Mouse (Mus musculus) forebrain, embryonic 14.5 days (tissue): ENCODE measurements around the gene Dus4l. TPM values are rescaled to one million over a fixed set of nuclear protein-coding genes. Genes with fewer than 3 reads are reported as not detected.
A peak's percentile ranks its signal among the peaks of the same experiment; 100 is the strongest.
"Not testable (repeated sequence)": the region's sequence is repeated elsewhere in the genome, so short reads cannot be mapped to it uniquely, and the experiment has no call there.

Experiments used
- ATAC-seq: fragments of 200-750 bp; cut with Nextera tagmentation; 2 replicates; pipeline ENCODE4 v1.8.0; 2017; ENCODE audit warnings: mild to moderate bottlenecking, moderate library complexity
- DNase-seq: peaks from one replicate; pipeline ENCODE4 v3.0.0-alpha.2; 2015; ENCODE audit warnings: low spot score
- H3K27ac ChIP-seq: fragments of 300-500 bp; sonication (generic); 2 replicates; pipeline ENCODE4 v1.5.1; 2014; ENCODE audit warnings: low read depth, mild to moderate bottlenecking, control low read depth, low read length, moderate library complexity
- H3K27me3 ChIP-seq: fragments of 300-500 bp; sonication (generic); replicated peaks from 2 replicates; pipeline ENCODE4 v1.6.1; 2014; ENCODE audit warnings: low read length, control low read depth, mixed read lengths; ENCODE audit not compliant: control insufficient read depth, insufficient read depth
- H3K36me3 ChIP-seq: fragments of 300-500 bp; sonication (generic); 2 replicates; pipeline ENCODE4 v1.6.1; 2014; ENCODE audit warnings: low read length, control low read depth; ENCODE audit not compliant: control insufficient read depth, insufficient read depth
- H3K4me1 ChIP-seq: fragments of 300-500 bp; sonication (generic); 2 replicates; pipeline ENCODE4 v1.6.1; 2014; ENCODE audit warnings: antibody characterized with exemption, low read length, control low read depth; ENCODE audit not compliant: control insufficient read depth, insufficient read depth
- H3K4me2 ChIP-seq: fragments of 300-500 bp; sonication (generic); 2 replicates; pipeline ENCODE4 v1.6.1; 2014; ENCODE audit warnings: mild to moderate bottlenecking, control low read depth, low read length
- H3K4me3 ChIP-seq: fragments of 300-500 bp; sonication (generic); 2 replicates; pipeline ENCODE4 v1.5.1; 2014; ENCODE audit warnings: low read depth, low read length, control low read depth
- H3K9ac ChIP-seq: fragments of 300-500 bp; sonication (generic); 2 replicates; pipeline ENCODE4 v1.6.1; 2014; ENCODE audit warnings: mild to moderate bottlenecking, low read length, control low read depth, moderate library complexity
- H3K9me3 ChIP-seq: fragments of 300-500 bp; sonication (generic); replicated peaks from 2 replicates; pipeline ENCODE4 v1.6.1; 2016; ENCODE audit warnings: low read length, control low read depth, mixed read lengths; ENCODE audit not compliant: control insufficient read depth
- WGBS: fragments of 180-500 bp; shearing (Covaris S2); extraction: QIAGEN DNeasy Blood & Tissue Kit; methylation state at CpG from one replicate; pipeline ENCODE4 v1.1.7; 2014; 5-methylcytosine and 5-hydroxymethylcytosine counted together
- polyA plus RNA-seq: library from polyadenylated mRNA; unstranded; fragments of >200 nt; fragmentation: Nextera tagmentation; extraction: Ambion mirVana; gene quantifications from 2 replicates; pipeline ENCODE4 v1.2.1, GENCODE M21; 2014

Gene Dus4l
- polyA plus RNA-seq, 1 experiment from 2014 or later: 6.3 TPM

DNA sequence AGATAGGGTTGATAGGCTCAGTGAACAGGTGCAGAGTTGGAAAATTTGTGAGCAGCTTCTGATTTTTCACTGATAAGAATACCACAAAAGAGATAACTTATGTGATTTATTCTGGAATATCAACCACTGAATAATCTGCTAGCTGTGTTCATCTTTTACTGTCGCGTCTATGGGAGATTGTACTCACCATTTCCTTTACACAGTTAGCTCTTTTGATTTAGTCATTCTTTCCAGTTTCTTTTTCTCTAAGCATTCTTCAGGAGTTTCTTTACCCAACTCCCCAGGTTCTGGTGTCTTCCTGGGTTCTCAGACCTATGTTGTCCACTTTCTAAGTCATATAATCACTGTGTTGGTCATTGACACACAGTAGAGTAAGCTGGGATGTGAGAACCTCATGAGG, 2.2 kb upstream of the Dus4l start:
- WGBS: 95% methylated on average over 2 of the region's 2 CpGs
- H3K4me2 ChIP-seq: no peak overlapping the region
- H3K4me3 ChIP-seq: no peak overlapping the region
- no peak for DNase-seq
- H3K9ac ChIP-seq: no peak overlapping the region
- ATAC-seq: no peak
- no peaks in the 10 kb centered on the region for H3K9me3 ChIP-seq
- H3K4me1 ChIP-seq: peaks cover 3% of the 10 kb centered on the region; the same call in 1 of the 2 replicates
- no peaks in the 10 kb centered on the region for H3K27me3 ChIP-seq
- no peak overlapping the region for H3K27ac ChIP-seq
- no peaks in the 10 kb centered on the region for H3K36me3 ChIP-seq

DNA sequence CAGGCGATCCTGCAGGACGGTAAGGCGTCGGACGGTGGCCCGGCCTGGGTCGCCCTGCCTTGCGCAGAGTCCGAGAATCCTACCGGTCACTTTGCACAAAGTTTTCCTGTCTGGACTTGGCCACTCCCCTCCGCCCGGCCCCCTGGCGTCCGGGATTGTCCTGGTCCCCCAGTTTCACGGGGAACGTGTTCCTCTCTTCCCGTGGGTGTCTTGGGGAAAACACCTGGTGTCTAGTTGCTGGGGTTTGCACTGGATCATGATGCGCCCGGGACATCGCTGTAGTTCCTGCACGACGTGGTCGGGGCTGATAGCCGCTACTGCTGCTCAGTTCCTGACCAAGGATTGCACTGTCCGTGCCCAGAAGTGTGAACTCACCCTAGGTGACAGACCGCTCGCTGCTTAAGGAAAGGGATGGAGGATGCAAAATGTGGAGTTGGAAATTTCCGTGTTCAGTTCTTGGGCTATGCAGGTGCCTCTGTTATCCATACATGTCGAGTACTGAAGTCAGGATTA, 395 bp upstream of the Dus4l start:
- H3K4me2 ChIP-seq: peak overlapping the region; percentile 81
- ATAC-seq (no peak; the same call in none of the 2 replicates), DNase-seq (no peak)
- H3K27me3 ChIP-seq: no peaks in the 10 kb centered on the region
- H3K36me3 ChIP-seq: no peaks in the 10 kb centered on the region
- H3K4me1 ChIP-seq: peaks cover 3% of the 10 kb centered on the region; the same call in 1 of the 2 replicates
- H3K4me3 ChIP-seq: peak overlapping the region; percentile 89
- H3K9me3 ChIP-seq: no peaks in the 10 kb centered on the region
- WGBS: under 1% methylated on average over 29 of the region's 29 CpGs
- peak overlapping the region; percentile 82 for H3K9ac ChIP-seq
- peak overlapping the region; percentile 65; the same call in 1 of the 2 replicates for H3K27ac ChIP-seq

DNA sequence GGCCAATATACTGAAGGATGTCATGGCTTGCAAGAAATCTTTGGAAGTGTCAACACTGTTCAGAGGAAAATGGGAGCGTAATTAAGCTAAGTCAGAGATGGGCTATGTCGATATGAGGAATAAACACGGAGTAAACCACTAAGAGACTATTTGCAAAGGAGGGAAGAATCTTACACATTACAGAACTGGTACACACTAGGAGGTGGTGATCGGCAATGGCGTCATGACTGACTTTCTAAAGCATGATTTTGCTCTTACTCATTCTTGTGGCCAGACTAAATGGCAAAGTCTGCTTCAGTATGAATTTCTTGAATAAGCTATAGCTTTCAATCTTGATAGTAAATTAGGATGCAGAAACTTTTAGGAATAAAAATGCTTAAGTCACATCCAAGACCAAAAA, 1.0 kb downstream of the Dus4l start:
- no peaks in the 10 kb centered on the region for H3K27me3 ChIP-seq
- H3K27ac ChIP-seq: no peak overlapping the region
- no peak overlapping the region for H3K9ac ChIP-seq
- H3K4me2 ChIP-seq: peak overlapping the region; percentile 81
- H3K4me3 ChIP-seq: peak overlapping the region; percentile 89; the same call in 1 of the 2 replicates
- DNase-seq (no peak), ATAC-seq (no peak)
- H3K36me3 ChIP-seq: no peaks in the 10 kb centered on the region
- no peaks in the 10 kb centered on the region for H3K9me3 ChIP-seq
- peaks cover 3% of the 10 kb centered on the region; the same call in 1 of the 2 replicates for H3K4me1 ChIP-seq
- WGBS: 74% methylated on average over 5 of the region's 5 CpGs

DNA sequence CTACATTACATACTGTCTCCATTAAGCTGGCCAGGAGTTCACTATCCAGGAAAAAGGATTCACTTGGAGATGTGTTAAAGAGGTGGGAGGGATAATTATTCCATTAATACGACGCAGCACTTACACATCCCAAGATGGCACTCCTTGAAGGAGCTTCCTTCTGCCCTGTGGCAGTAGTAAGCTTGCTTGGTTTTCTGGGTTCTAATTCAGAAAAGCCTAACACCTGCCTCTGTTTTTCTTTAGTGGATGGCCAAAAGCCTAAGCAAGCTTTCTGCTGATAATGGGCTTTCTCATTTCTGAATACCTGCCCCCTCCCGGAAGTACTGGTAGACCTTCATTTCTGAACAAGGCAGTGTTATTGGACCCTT, 19.4 kb downstream of the Dus4l start:
- Histone ChIP-seq H3K4me2 (peak overlapping the region; percentile 79), H3K4me1 (peaks cover 5% of the 10 kb centered on the region; the same call in 1 of the 2 replicates), H3K9ac (no peak overlapping the region; the same call in 1 of the 2 replicates), H3K27ac (no peak overlapping the region), H3K36me3 (peaks cover 2% of the 10 kb centered on the region; the same call in 1 of the 2 replicates), H3K27me3 (no peaks in the 10 kb centered on the region), H3K4me3 (peak overlapping the region; percentile 60; the same call in 1 of the 2 replicates), H3K9me3 (no peaks in the 10 kb centered on the region)
- DNase-seq (no peak), ATAC-seq (no peak)
- 70% methylated on average over 3 of the region's 3 CpGs for WGBS

DNA sequence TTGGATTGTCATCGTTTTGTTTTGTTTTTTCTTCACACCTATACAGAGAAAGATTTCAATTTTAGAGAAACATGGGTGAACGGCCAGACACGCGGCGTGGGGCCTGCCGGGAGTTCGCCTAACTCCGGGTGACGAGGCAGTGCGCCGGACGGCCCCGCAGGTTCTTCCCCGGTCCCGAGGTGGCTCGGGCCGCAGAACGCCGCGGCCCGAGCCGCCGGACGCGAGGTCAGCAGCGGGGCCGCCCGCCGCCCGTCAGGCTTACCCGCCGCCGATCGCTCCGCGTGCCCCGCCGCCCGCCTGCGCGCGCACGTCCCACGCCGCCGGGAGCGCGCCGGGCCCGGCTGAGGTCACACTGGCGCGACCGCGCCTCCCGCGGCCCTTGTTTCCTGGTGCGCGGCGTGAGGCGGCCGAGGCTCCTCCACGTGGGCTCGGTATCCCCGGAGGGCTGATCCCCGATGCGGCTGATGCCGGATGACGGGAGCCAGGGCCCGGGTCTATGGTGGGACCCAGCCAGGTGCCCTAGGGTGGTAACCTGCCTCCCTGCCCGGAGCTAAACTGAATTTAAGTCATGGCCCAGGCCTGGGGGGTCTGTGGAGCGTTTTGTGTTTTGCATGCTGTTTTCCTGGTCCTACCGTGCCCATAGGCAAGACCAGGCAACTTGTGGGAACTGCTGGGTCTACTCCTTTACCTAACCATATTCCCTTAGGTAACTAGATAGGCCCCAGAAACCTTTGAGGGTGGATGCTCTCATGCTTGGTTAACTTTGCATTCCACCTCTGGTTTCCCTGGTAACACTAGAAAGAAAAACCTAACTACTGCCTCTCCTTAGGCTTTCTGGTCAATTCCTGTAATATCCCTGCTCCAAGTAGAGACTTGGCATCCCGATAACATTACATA, 20.0 kb downstream of the Dus4l start, which contains the start of gene Bcap29:
Bcap29 (minus strand) TSS at position 316 of the 897 bp plus-strand sequence.
- WGBS: 2% methylated on average over 68 of the region's 73 CpGs

DNA sequence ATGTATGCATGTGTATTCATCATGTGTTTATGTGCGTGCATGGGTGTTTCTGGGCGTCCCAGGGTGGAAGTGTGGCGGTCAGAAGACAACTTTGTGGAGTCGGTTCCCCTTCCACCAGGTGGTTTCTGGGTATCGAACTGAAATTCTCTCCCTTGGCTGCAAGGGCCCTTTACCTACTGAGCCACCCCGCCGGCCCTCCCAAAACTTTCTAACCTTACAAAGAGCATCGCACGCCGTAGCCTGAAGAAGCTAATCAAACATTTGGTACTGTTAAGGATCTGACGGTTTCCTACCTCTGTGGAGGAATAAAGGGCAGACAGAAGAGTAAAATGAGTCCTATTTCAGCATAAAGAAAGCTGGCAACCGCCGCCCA, 20.7 kb downstream of the Dus4l start:
- ATAC-seq: peak; percentile 45
- peaks cover 5% of the 10 kb centered on the region; the same call in 1 of the 2 replicates for H3K4me1 ChIP-seq
- H3K27ac ChIP-seq: no peak overlapping the region
- peak overlapping the region; percentile 79 for H3K4me2 ChIP-seq
- peak overlapping the region; percentile 85 for H3K9ac ChIP-seq
- H3K4me3 ChIP-seq: peak overlapping the region; percentile 60
- H3K27me3 ChIP-seq: no peaks in the 10 kb centered on the region
- H3K9me3 ChIP-seq: no peaks in the 10 kb centered on the region
- H3K36me3 ChIP-seq: no peaks in the 10 kb centered on the region
- DNase-seq: no peak
- WGBS: 8% methylated on average over 13 of the region's 13 CpGs

More for the DNA sequence above, 20.0 kb downstream of the Dus4l start, which contains the start of gene Bcap29:
- ATAC-seq: peak; percentile 87
- Histone ChIP-seq H3K4me1 (peaks cover 5% of the 10 kb centered on the region; the same call in 1 of the 2 replicates), H3K27ac (peak within 1 kb of the TSS; percentile 55; the same call in 1 of the 2 replicates), H3K9ac (peak within 1 kb of the TSS; percentile 85), H3K36me3 (no peaks in the 10 kb centered on the region), H3K9me3 (no peaks in the 10 kb centered on the region), H3K4me2 (peak within 1 kb of the TSS; percentile 79), H3K27me3 (no peaks in the 10 kb centered on the region), H3K4me3 (peak within 1 kb of the TSS; percentile 60)
- DNase-seq: peak; percentile 71

DNA sequence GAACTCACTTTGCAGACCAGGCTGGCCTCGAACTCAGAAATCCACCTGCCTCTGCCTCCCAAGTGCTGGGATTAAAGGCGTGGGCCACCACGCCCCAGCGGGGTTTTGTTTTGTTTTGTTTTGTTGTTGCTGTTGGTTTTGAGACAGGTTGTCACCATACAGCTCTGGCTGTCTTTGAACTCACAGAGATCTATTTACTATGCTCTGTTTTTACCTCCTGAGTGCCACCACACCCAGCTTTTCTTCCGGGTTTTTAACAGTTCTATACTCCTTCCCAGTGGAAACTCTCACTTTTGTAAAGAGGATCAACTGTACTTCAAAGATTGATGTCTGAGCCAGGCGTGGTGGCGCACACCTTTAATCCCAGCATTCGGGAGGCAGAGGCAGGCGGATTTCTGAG, 26.2 kb downstream of the Dus4l start:
- not testable (repeated sequence) for H3K4me3 ChIP-seq, ATAC-seq, H3K9me3 ChIP-seq, H3K36me3 ChIP-seq, H3K4me2 ChIP-seq, H3K27me3 ChIP-seq, DNase-seq, H3K4me1 ChIP-seq, H3K27ac ChIP-seq, H3K9ac ChIP-seq
- WGBS: 94% methylated on average over 9 of the region's 9 CpGs

DNA sequence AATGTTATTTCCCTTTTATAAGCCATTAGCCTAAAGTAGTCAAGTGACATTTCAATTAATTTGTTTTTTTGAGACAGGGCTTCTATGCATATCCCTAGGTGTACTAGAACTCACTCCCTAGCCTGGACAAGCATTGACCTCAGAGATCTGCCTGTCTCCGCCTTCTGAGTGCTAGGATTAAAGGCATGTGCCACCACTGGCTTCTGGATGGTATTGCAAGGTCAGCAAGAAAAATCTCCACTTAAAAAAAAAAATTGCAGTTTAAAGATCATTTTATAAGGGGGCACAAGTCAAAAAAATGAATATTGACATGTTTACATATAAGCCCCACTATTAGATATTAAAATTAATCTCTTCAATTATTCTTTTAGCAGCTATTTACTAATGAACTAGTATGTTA, 29.6 kb downstream of the Dus4l start:
- H3K27me3 ChIP-seq: no peaks in the 10 kb centered on the region
- no peak for ATAC-seq
- no peak overlapping the region for H3K4me3 ChIP-seq
- no peak overlapping the region for H3K4me2 ChIP-seq
- H3K9ac ChIP-seq: no peak overlapping the region
- peaks cover 14% of the 10 kb centered on the region; the same call in 1 of the 2 replicates for H3K36me3 ChIP-seq
- no peaks in the 10 kb centered on the region for H3K4me1 ChIP-seq
- H3K9me3 ChIP-seq: no peaks in the 10 kb centered on the region
- no peak for DNase-seq
- H3K27ac ChIP-seq: no peak overlapping the region
- WGBS: 97% methylated on average over 1 of the region's 1 CpGs
